Mouse (Mus musculus) liver, embryonic 12.5 days (tissue): Measurements from ENCODE around the gene Glis1. TPM values are rescaled to one million over a fixed set of nuclear protein-coding genes. Genes with fewer than 3 reads are reported as not detected.

Experiments
- ATAC-seq: fragments of 200-750 bp; cut with Nextera tagmentation; 2 replicates; pipeline ENCODE4 v1.8.0; 2017; ENCODE audit warnings: moderate number of reproducible peaks, mild to moderate bottlenecking, moderate library complexity
- H3K27ac ChIP-seq: fragments of 300-500 bp; sonication (generic); 2 replicates; pipeline ENCODE4 v1.5.1; 2016; ENCODE audit warnings: mild to moderate bottlenecking
- H3K27me3 ChIP-seq: fragments of 300-500 bp; sonication (generic); replicated peaks from 2 replicates; pipeline ENCODE4 v1.6.1; 2016; ENCODE audit warnings: mild to moderate bottlenecking, moderate library complexity
- H3K36me3 ChIP-seq: fragments of 300-500 bp; sonication (generic); 2 replicates; pipeline ENCODE4 v1.6.1; 2016; ENCODE audit warnings: mild to moderate bottlenecking, moderate library complexity
- H3K4me1 ChIP-seq: fragments of 300-500 bp; sonication (generic); 2 replicates; pipeline ENCODE4 v1.6.1; 2016
- H3K4me2 ChIP-seq: fragments of 300-500 bp; sonication (generic); 2 replicates; pipeline ENCODE4 v1.6.1; 2016; ENCODE audit warnings: mild to moderate bottlenecking, moderate library complexity
- H3K4me3 ChIP-seq: fragments of 300-500 bp; sonication (generic); 2 replicates; pipeline ENCODE4 v1.5.1; 2016; ENCODE audit warnings: mild to moderate bottlenecking, moderate library complexity
- H3K9ac ChIP-seq: fragments of 300-500 bp; sonication (generic); 2 replicates; pipeline ENCODE4 v1.6.1; 2016; ENCODE audit warnings: mild to moderate bottlenecking, moderate library complexity
- H3K9me3 ChIP-seq: fragments of 300-500 bp; sonication (generic); replicated peaks from 2 replicates; pipeline ENCODE4 v1.6.1; 2016; ENCODE audit warnings: mild to moderate bottlenecking, moderate library complexity
- WGBS: fragments of 180-500 bp; shearing (Covaris S2); methylation state at CpG from one replicate; pipeline ENCODE4 v1.1.7; 2016; ENCODE audit not compliant: insufficient replicate concordance; 5-methylcytosine and 5-hydroxymethylcytosine counted together
- polyA plus RNA-seq: library from polyadenylated mRNA; unstranded; fragments of >200 nt; fragmentation: Nextera tagmentation; extraction: Ambion mirVana; gene quantifications from 2 replicates; pipeline ENCODE4 v1.2.1, GENCODE M21; 2016

Gene Glis1
- polyA plus RNA-seq, 1 experiment from 2014 or later = 0.24 TPM

DNA sequence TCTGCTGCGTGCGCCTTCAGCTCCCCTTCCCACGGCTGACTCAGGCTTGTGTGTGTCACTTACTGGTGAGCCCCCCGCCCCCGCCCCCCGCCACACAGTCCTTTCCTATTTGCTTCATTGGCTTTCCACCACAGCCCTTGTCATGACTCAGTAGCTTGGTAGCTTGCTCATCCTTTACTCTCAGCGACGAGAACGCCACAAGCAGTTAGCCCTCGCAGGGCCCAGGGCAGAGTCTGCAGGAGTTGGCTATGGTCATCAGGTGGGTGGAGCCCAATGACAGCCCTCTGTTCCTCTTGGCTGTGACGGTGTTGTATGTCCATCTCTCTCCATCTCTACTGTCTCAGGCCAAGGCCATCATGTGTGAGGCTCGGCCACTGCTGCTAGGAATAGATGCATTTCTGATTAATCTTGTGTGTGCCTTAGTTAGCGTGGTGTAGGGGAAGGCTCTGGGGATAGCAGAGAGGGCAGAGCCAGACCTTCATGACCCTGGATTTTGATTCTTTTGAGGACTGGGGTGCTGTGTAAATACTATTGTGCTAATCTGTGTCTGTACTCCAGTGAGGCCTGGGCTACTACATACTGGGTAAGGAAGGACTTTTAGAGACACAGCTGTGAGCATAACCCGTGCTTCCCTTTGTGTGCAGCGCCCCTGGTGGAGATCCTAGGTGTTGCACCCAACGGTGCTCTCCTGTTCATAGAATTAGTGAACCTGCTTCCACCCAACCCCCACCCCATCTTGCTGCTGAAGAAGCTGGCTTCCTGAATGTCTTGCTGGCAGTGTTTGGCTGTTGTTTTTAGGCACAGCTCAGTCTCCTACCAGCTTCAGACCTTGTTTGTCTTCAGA, 19.0 kb downstream of the Glis1 start:
- peak; percentile 60 for ATAC-seq
- peaks cover 26% of the 10 kb centered on the region for H3K4me1 ChIP-seq
- peaks cover 24% of the 10 kb centered on the region for H3K27me3 ChIP-seq
- no peak overlapping the region for H3K4me2 ChIP-seq
- no peaks in the 10 kb centered on the region for H3K9me3 ChIP-seq
- H3K27ac ChIP-seq = no peak overlapping the region
- no peak overlapping the region for H3K9ac ChIP-seq
- H3K36me3 ChIP-seq = no peaks in the 10 kb centered on the region
- whole genome bisulfite sequencing = 53% methylated on average over 16 of the region's 16 CpGs
- H3K4me3 ChIP-seq = no peak overlapping the region

DNA sequence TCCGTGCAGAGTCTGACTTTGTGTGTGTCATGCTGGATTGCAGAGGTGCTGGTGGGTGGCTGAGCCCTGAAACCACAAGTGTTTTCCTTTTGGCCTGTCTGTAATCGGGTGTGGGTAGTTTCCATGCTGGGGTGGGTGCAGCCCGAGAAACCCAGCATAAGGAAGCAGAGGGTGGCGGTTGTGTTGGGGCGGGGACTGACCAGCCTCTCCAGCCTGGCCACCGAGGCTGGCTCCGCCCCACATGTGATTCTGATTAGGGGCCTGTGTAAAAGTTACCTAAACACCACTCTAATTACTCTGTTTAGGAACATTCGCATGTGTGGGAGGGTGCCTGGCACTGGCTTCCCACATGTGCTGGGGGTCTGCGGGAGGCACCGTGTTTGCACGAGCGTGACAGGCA, 23.2 kb downstream of the Glis1 start:
- peak overlapping the region; percentile 89 for H3K27ac ChIP-seq
- peak overlapping the region; percentile 49 for H3K4me2 ChIP-seq
- 48% methylated on average over 12 of the region's 12 CpGs for WGBS
- no peak overlapping the region for H3K4me3 ChIP-seq
- peak overlapping the region; percentile 40; the same call in 1 of the 2 replicates for H3K9ac ChIP-seq
- H3K27me3 ChIP-seq = peaks cover 5% of the 10 kb centered on the region
- H3K9me3 ChIP-seq = no peaks in the 10 kb centered on the region
- peaks cover 45% of the 10 kb centered on the region for H3K4me1 ChIP-seq
- ATAC-seq = peak; percentile 58
- no peaks in the 10 kb centered on the region for H3K36me3 ChIP-seq

DNA sequence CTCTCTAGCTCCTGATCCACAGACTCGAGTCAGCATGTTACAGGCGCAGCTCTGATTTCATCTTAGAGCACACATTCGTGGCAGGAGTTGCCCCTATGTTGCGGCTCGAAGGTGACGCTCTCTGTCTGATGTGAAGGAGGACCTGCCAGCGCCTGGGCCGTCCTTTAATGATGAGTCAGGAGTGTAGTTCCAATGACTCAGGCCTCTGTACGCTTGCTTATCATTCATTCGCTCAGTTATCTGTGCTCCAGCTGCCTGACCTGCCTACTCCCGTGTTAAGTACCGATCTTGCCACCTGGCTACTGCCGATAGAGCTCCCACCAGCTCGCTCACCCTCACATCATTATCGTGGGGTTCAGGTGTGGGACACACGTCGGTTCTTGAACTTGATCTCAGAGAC, 24.5 kb downstream of the Glis1 start:
- Histone ChIP-seq H3K4me1 (peaks cover 37% of the 10 kb centered on the region), H3K36me3 (no peaks in the 10 kb centered on the region), H3K27ac (peak overlapping the region; percentile 89), H3K27me3 (peaks cover 9% of the 10 kb centered on the region; the same call in 1 of the 2 replicates), H3K9ac (0 out of 2 replicates have a peak overlapping the region, but pooled peaks have one; percentile 41), H3K9me3 (no peaks in the 10 kb centered on the region), H3K4me2 (peak overlapping the region; percentile 49), H3K4me3 (peak overlapping the region; percentile 21; the same call in 1 of the 2 replicates)
- WGBS = 28% methylated on average over 17 of the region's 17 CpGs
- ATAC-seq = peak; percentile 95

- H3K4me3 ChIP-seq = no peak overlapping the region
- peaks cover 14% of the 10 kb centered on the region for H3K27me3 ChIP-seq
- H3K9ac ChIP-seq = peak overlapping the region; percentile 27; the same call in 1 of the 2 replicates
- no peak for ATAC-seq
- no peaks in the 10 kb centered on the region for H3K36me3 ChIP-seq
- peak overlapping the region; percentile 89 for H3K27ac ChIP-seq
- H3K4me1 ChIP-seq = peaks cover 37% of the 10 kb centered on the region
- H3K9me3 ChIP-seq = no peaks in the 10 kb centered on the region
- WGBS = 79% methylated on average over 2 of the region's 2 CpGs
- H3K4me2 ChIP-seq = peak overlapping the region; percentile 49
Observed at GRCm38 (mm10) chr4:107459461-107459860, 25.1 kb downstream of the Glis1 start.

DNA sequence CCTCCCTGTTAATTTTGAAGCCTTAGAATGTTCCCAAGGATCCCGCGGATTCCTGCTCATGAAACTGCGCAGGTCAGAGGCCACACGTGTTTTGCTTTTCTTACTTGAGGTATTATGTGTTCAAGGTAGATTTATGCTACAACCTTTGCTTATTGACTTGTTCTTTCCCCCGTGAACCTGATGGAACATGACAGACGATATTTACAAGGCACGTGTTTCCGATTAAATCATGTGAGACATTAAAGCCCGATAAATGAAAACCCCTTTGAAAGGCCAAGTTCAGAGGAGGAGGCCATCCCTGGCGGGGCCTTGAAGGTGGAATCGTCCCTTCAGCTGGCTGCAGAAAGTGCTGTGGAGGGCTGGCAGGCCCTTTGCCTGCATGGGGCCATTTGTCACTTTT, 26.1 kb downstream of the Glis1 start:
- no peak for ATAC-seq
- H3K4me1 ChIP-seq = peaks cover 37% of the 10 kb centered on the region
- H3K27me3 ChIP-seq = peaks cover 24% of the 10 kb centered on the region
- no peak overlapping the region for H3K27ac ChIP-seq
- no peak overlapping the region for H3K9ac ChIP-seq
- no peak overlapping the region for H3K4me2 ChIP-seq
- H3K36me3 ChIP-seq = no peaks in the 10 kb centered on the region
- no peaks in the 10 kb centered on the region for H3K9me3 ChIP-seq
- WGBS = 76% methylated on average over 11 of the region's 11 CpGs
- no peak overlapping the region for H3K4me3 ChIP-seq

- ATAC-seq = no peak
- Histone ChIP-seq H3K9me3 (no peaks in the 10 kb centered on the region), H3K4me3 (no peak overlapping the region), H3K9ac (no peak overlapping the region), H3K4me2 (no peak overlapping the region), H3K27ac (no peak overlapping the region), H3K4me1 (no peaks in the 10 kb centered on the region), H3K27me3 (peaks cover 89% of the 10 kb centered on the region), H3K36me3 (no peaks in the 10 kb centered on the region)
- 57% methylated on average over 7 of the region's 7 CpGs for WGBS
Observed at GRCm38 (mm10) chr4:107467831-107468230, 33.4 kb downstream of the Glis1 start.

GRCm38 (mm10) chr4:107468264-107468663, 33.9 kb downstream of the Glis1 start:
- WGBS = 56% methylated on average over 13 of the region's 13 CpGs
- ATAC-seq = no peak
- H3K4me1 ChIP-seq = no peaks in the 10 kb centered on the region

GRCm38 (mm10) chr4:107468768-107469167, 34.4 kb downstream of the Glis1 start:
- no peaks in the 10 kb centered on the region for H3K4me1 ChIP-seq
- no peak overlapping the region for H3K4me2 ChIP-seq
- no peak for ATAC-seq
- H3K9ac ChIP-seq = no peak overlapping the region
- H3K36me3 ChIP-seq = no peaks in the 10 kb centered on the region
- H3K9me3 ChIP-seq = no peaks in the 10 kb centered on the region
- 59% methylated on average over 11 of the region's 11 CpGs for WGBS
- H3K4me3 ChIP-seq = no peak overlapping the region
- H3K27me3 ChIP-seq = peaks cover 93% of the 10 kb centered on the region
- no peak overlapping the region for H3K27ac ChIP-seq

More at GRCm38 (mm10) chr4:107468264-107468663, 33.9 kb downstream of the Glis1 start:
- Histone ChIP-seq H3K4me3 (no peak overlapping the region), H3K4me2 (no peak overlapping the region), H3K27me3 (peaks cover 90% of the 10 kb centered on the region), H3K9me3 (no peaks in the 10 kb centered on the region), H3K36me3 (no peaks in the 10 kb centered on the region), H3K27ac (no peak overlapping the region), H3K9ac (no peak overlapping the region)

DNA sequence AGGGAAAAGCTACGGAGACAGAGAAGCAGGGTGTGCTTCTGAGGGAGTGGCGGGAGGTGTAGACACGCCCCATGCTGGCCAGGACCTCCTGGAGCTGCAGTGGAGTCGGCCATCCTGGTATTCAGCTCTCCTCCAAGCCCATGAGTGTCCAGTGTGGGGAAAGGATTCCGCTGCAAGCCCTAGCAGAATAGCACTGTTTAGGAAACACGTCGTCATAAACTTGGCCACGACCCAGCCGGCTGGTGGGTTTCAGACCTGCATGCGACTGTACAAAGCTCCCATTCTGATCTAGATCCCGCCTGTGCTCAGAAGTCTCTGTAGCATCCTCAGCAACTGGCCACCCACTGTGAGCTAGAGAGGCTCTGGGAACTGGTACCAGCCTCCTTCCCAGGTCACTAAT, 41.9 kb downstream of the Glis1 start:
- H3K27me3 ChIP-seq = peaks cover 85% of the 10 kb centered on the region
- H3K27ac ChIP-seq = no peak overlapping the region
- 66% methylated on average over 11 of the region's 11 CpGs for WGBS
- H3K36me3 ChIP-seq = no peaks in the 10 kb centered on the region
- H3K4me2 ChIP-seq = no peak overlapping the region
- no peak overlapping the region for H3K4me3 ChIP-seq
- no peaks in the 10 kb centered on the region for H3K4me1 ChIP-seq
- no peak for ATAC-seq
- H3K9ac ChIP-seq = no peak overlapping the region
- no peaks in the 10 kb centered on the region for H3K9me3 ChIP-seq

DNA sequence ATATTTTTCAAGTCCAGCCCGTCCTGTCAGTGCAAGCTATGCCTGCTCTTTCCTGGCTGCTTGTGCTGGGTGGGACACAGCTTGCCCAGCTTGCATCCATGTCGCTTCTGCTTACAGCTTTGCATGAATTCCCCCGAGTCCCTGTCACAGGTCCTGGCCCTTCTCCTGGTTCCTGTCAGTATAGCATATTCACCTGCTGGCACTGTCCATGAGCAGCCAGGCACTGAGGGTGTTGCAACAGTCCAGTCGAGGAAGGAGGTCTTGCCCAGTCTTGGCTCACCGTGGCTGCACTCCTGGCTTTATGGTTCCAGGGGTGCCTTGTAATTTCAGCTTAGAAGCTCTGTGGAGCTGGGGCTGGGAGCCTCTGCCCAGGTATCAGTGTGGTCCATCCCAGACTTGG, 44.6 kb downstream of the Glis1 start:
- H3K36me3 ChIP-seq = no peaks in the 10 kb centered on the region

GRCm38 (mm10) chr4:107482541-107482940, 48.1 kb downstream of the Glis1 start:
- Histone ChIP-seq H3K9me3 (no peaks in the 10 kb centered on the region), H3K4me1 (no peaks in the 10 kb centered on the region), H3K4me3 (no peak overlapping the region), H3K27me3 (peaks cover 32% of the 10 kb centered on the region), H3K9ac (no peak overlapping the region), H3K4me2 (no peak overlapping the region), H3K27ac (no peak overlapping the region), H3K36me3 (no peaks in the 10 kb centered on the region)
- no peak for ATAC-seq
- WGBS = 66% methylated on average over 2 of the region's 2 CpGs

More for the DNA sequence above, 44.6 kb downstream of the Glis1 start:
- ATAC-seq = no peak
- no peak overlapping the region for H3K4me2 ChIP-seq
- H3K27me3 ChIP-seq = peaks cover 60% of the 10 kb centered on the region
- WGBS = 60% methylated on average over 5 of the region's 5 CpGs
- H3K9me3 ChIP-seq = no peaks in the 10 kb centered on the region
- no peaks in the 10 kb centered on the region for H3K4me1 ChIP-seq
- no peak overlapping the region for H3K27ac ChIP-seq
- no peak overlapping the region for H3K4me3 ChIP-seq
- H3K9ac ChIP-seq = no peak overlapping the region

- 80% methylated on average over 20 of the region's 20 CpGs for WGBS
- no peak for ATAC-seq
- H3K27ac ChIP-seq = no peak overlapping the region
- H3K9me3 ChIP-seq = no peaks in the 10 kb centered on the region
- H3K4me1 ChIP-seq = no peaks in the 10 kb centered on the region
- H3K36me3 ChIP-seq = no peaks in the 10 kb centered on the region
- H3K4me3 ChIP-seq = no peak overlapping the region
- no peak overlapping the region for H3K4me2 ChIP-seq
- peaks cover 21% of the 10 kb centered on the region; the same call in 1 of the 2 replicates for H3K27me3 ChIP-seq
- H3K9ac ChIP-seq = no peak overlapping the region
Observed at GRCm38 (mm10) chr4:107483556-107484220, 49.3 kb downstream of the Glis1 start.
